Mouse (Mus musculus) erythroblast, embryonic 14.5 days (primary cell): ENCODE measurements around the gene Sap25.

Experiments
- GATA1 ChIP-seq: IDR thresholded peaks from 2 replicates; pipeline ENCODE4 v1.6.1; 2012; ENCODE audit warnings: low read length, inconsistent platforms, mixed read lengths
- TAL1 ChIP-seq: IDR thresholded peaks from 3 replicates; pipeline ENCODE4 v1.6.1; 2012; ENCODE audit warnings: low read length, inconsistent platforms, mixed read lengths

DNA sequence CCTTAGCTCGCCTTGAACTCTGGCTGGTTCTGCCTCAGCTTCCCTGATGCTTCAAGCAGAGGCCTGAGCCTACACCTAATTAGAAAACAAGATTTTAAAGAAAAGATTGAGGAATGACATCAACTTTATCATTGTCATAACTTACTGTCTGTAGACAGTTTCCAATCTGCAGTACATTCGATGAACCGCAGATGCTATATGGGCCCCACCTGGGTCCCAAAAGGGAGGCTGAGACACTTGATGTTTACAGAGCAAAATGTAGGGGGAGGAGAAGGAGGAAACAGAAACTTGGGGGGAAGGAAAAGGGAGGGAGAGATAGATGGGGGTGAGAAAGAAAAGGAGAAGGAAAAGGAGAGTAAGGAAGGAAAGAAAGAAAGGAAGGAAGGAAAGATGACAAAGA is 48.8 kb downstream of the Sap25 start:
- no peak for TF ChIP-seq TAL1
- TF ChIP-seq GATA1: no peak
